Mouse (Mus musculus): ENCODE results near the gene Lrrc38.
A peak's percentile ranks its signal among the peaks of the same experiment; 100 is the strongest.
"Not testable (repeated sequence)": the region's sequence is repeated elsewhere in the genome, so short reads cannot be mapped to it uniquely, and the experiment has no call there.

Lrrc38 gene

GRCm38 (mm10) chr4:143349484-143349906 is at the start of gene Lrrc38:
TSS of gene Lrrc38 (plus strand) at chr4:143349757.
- DNase-seq = peak in 1 of 2 experiments; percentile 3

GRCm38 (mm10) chr4:143300113-143300688 is 49.4 kb upstream of the Lrrc38 start:
- no peak for DNase-seq

GRCm38 (mm10) chr4:143301042-143301441 is 48.5 kb upstream of the Lrrc38 start:
- no peak for DNase-seq

- DNase-seq = no peak
Measured at GRCm38 (mm10) chr4:143301875-143302274, 47.7 kb upstream of the Lrrc38 start.

GRCm38 (mm10) chr4:143302279-143302890 is 47.2 kb upstream of the Lrrc38 start:
- DNase-seq = no peak

- DNase-seq = no peak
Measured at GRCm38 (mm10) chr4:143305031-143305430, 44.5 kb upstream of the Lrrc38 start.

GRCm38 (mm10) chr4:143305987-143306772 is 43.4 kb upstream of the Lrrc38 start:
- DNase-seq = no peak

- DNase-seq = peak in 1 of 2 experiments; percentile 56
Measured at GRCm38 (mm10) chr4:143311341-143311740, 38.2 kb upstream of the Lrrc38 start.

GRCm38 (mm10) chr4:143313299-143313698 is 36.3 kb upstream of the Lrrc38 start:
- DNase-seq = no peak

- DNase-seq = no peak
Measured at GRCm38 (mm10) chr4:143324176-143324924, 25.2 kb upstream of the Lrrc38 start.

- no peak for DNase-seq
Measured at GRCm38 (mm10) chr4:143324925-143325624, 24.5 kb upstream of the Lrrc38 start.

- DNase-seq = peak; percentile 65 to 89
Measured at GRCm38 (mm10) chr4:143325625-143325941, 24.0 kb upstream of the Lrrc38 start.

GRCm38 (mm10) chr4:143330566-143330965 is 19.0 kb upstream of the Lrrc38 start:
- DNase-seq = no peak

- no peak for DNase-seq
Measured at GRCm38 (mm10) chr4:143331787-143332186, 17.8 kb upstream of the Lrrc38 start.

- DNase-seq = no peak
Measured at GRCm38 (mm10) chr4:143334145-143334544, 15.4 kb upstream of the Lrrc38 start.

GRCm38 (mm10) chr4:143334995-143335394 is 14.6 kb upstream of the Lrrc38 start:
- DNase-seq = no peak

- DNase-seq = no peak
Measured at GRCm38 (mm10) chr4:143336096-143336495, 13.5 kb upstream of the Lrrc38 start.

GRCm38 (mm10) chr4:143339808-143340207 is 9.7 kb upstream of the Lrrc38 start:
- DNase-seq = no peak

- no peak for DNase-seq
Measured at GRCm38 (mm10) chr4:143341470-143341869, 8.1 kb upstream of the Lrrc38 start.

GRCm38 (mm10) chr4:143345491-143345890 is 4.1 kb upstream of the Lrrc38 start:
- not testable (repeated sequence) for DNase-seq

GRCm38 (mm10) chr4:143348678-143349077 is 879 bp upstream of the Lrrc38 start:
- no peak for DNase-seq
